Mouse (Mus musculus): ENCODE data around the gene Adgrd1. TPM values are rescaled to one million over a fixed set of nuclear protein-coding genes. Genes with fewer than 3 reads are reported as not detected.

The Adgrd1 gene
- polyA plus RNA-seq, 1 experiment: not detected

DNA sequence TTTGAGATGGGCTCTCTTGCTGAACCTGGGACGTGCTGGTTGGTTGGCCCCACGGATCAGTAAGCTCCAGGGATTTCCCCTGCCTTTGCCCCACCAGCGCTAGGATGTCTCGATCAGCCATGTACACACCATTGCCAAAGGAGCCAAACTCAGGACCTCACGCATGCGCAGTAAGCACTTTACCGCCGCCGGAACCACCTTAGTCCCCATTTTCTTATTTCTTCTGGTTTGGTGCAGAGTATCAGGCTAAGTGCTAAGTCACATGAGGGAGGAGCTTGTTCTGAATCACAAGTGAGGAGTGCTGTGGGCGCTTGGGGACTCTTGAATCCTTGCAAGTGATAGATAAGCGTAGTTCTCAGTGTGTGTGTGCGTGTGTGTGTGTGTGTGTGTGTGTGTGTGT is 31.2 kb upstream of the Adgrd1 start:
- no peak for TF ChIP-seq POLR2A (IDR thresholded peaks at IDR 0.05; ENCODE audit: borderline replicate concordance, low read depth, low read length)
- no peak for TF ChIP-seq CTCF (IDR thresholded peaks at IDR 0.05; ENCODE audit: low read depth, low read length)
- Histone ChIP-seq H3K4me3 (ENCODE audit: insufficient read depth, low read length) (no peak overlapping the region), H3K27ac (ENCODE audit: insufficient read depth, low read depth, low read length) (no peak overlapping the region), H3K4me1 (ENCODE audit: control insufficient read depth, insufficient read depth, low read length) (no peaks in the 10 kb centered on the region)

- H3K27ac ChIP-seq (ENCODE audit: insufficient read depth, low read depth, low read length): no peak overlapping the region
- H3K4me3 ChIP-seq (ENCODE audit: insufficient read depth, low read length): no peak overlapping the region
- TF ChIP-seq POLR2A (IDR thresholded peaks at IDR 0.05; ENCODE audit: borderline replicate concordance, low read depth, low read length) (no peak), CTCF (IDR thresholded peaks at IDR 0.05; ENCODE audit: low read depth, low read length) (no peak)
- H3K4me1 ChIP-seq (ENCODE audit: control insufficient read depth, insufficient read depth, low read length): no peaks in the 10 kb centered on the region
Observed at GRCm38 (mm10) chr5:129065946-129066345, 30.6 kb upstream of the Adgrd1 start.

- Histone ChIP-seq H3K27ac (ENCODE audit: insufficient read depth, low read depth, low read length) (no peak overlapping the region), H3K4me3 (ENCODE audit: insufficient read depth, low read length) (no peak overlapping the region), H3K4me1 (ENCODE audit: control insufficient read depth, insufficient read depth, low read length) (no peaks in the 10 kb centered on the region)
- TF ChIP-seq POLR2A (IDR thresholded peaks at IDR 0.05; ENCODE audit: borderline replicate concordance, low read depth, low read length) (no peak), CTCF (IDR thresholded peaks at IDR 0.05; ENCODE audit: low read depth, low read length) (no peak)
Observed at GRCm38 (mm10) chr5:129066541-129067230, 29.9 kb upstream of the Adgrd1 start.

DNA sequence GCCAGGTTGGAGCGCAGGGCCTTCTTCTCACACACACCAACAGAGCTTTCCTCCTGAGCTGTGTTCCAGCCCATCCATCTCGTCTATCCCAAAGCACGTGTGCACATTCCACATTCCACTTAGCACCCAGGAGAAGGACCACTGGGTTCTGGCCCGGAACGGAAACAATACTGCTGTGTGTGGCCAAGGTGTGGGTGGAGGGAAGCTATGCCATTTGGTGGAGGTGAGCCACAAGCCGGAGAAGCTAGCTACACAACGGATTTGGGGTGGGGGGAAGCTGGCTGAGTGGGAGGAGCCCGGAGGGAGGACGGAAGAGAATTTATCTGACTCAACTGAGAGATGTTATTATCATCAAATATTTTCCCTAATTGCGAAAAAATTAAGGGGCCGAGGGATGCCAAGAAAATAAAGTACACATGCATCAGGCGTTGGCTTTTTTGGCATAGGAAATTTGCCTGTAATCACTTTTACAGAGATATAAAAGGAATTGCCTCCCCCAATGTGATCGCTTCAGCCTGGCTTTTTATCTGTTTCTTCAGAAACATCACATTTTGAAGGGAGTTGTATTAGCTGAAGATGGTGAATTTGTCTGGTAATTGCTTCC is 29.2 kb upstream of the Adgrd1 start:
- TF ChIP-seq POLR2A (IDR thresholded peaks at IDR 0.05; ENCODE audit: borderline replicate concordance, low read depth, low read length) (no peak), CTCF (IDR thresholded peaks at IDR 0.05; ENCODE audit: low read depth, low read length) (no peak)
- Histone ChIP-seq H3K27ac (ENCODE audit: insufficient read depth, low read depth, low read length) (no peak overlapping the region), H3K4me1 (ENCODE audit: control insufficient read depth, insufficient read depth, low read length) (no peaks in the 10 kb centered on the region), H3K4me3 (ENCODE audit: insufficient read depth, low read length) (no peak overlapping the region)

DNA sequence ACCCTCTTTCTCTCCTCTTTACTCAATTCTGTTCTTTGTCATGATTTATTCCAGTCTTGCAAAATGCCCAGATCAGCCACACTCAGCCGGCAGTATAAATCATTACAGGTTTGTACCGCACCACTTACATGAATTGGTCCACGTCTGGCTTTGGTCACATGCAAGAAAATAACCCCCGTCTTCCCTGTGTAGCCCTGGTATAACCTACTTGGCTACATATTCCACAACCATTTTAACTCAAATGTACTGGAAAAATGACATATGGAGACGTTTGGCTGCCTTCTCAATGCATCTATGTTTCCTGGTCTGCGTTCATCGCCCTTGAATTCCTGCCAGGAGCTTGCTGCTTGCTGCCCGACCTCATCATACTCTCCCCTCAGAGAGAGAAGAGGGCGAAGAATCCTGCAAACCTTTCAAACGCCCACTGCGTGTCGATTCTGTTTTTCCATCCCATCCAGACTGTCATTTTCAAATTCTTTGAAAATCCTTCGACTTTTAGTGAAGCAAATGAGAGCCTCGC is 24.7 kb upstream of the Adgrd1 start:
- no peaks in the 10 kb centered on the region for H3K4me1 ChIP-seq (ENCODE audit: control insufficient read depth, insufficient read depth, low read length)
- H3K4me3 ChIP-seq (ENCODE audit: insufficient read depth, low read length): no peak overlapping the region
- TF ChIP-seq CTCF (IDR thresholded peaks at IDR 0.05; ENCODE audit: low read depth, low read length): no peak
- TF ChIP-seq POLR2A (IDR thresholded peaks at IDR 0.05; ENCODE audit: borderline replicate concordance, low read depth, low read length): no peak
- H3K27ac ChIP-seq (ENCODE audit: insufficient read depth, low read depth, low read length): no peak overlapping the region

DNA sequence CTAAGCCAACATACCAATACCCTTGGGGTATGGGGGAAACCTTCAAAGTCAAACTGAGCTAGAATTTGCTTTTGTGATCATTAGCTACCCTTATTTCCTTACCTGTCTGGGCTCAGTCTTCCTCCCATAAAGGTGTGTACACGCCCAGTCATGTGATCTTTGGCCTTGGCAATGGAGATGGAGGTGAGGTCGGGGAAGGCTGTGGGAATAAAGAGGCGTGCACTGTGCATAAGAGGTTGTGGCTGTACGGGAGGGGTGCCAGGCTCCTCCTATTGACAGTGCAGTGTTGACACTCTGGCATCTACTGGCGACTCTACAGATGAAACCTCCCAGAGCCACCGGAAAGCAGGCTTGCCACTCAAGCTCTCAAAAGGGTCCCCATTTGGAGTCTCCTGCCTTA is 23.1 kb upstream of the Adgrd1 start:
- H3K4me1 ChIP-seq (ENCODE audit: control insufficient read depth, insufficient read depth, low read length): no peaks in the 10 kb centered on the region
- no peak overlapping the region for H3K4me3 ChIP-seq (ENCODE audit: insufficient read depth, low read length)
- no peak overlapping the region for H3K27ac ChIP-seq (ENCODE audit: insufficient read depth, low read depth, low read length)
- no peak for TF ChIP-seq CTCF (IDR thresholded peaks at IDR 0.05; ENCODE audit: low read depth, low read length)
- no peak for TF ChIP-seq POLR2A (IDR thresholded peaks at IDR 0.05; ENCODE audit: borderline replicate concordance, low read depth, low read length)

- Histone ChIP-seq H3K4me1 (ENCODE audit: control insufficient read depth, insufficient read depth, low read length) (no peaks in the 10 kb centered on the region), H3K4me3 (ENCODE audit: insufficient read depth, low read length) (no peak overlapping the region), H3K27ac (ENCODE audit: insufficient read depth, low read depth, low read length) (no peak overlapping the region)
- TF ChIP-seq POLR2A (IDR thresholded peaks at IDR 0.05; ENCODE audit: borderline replicate concordance, low read depth, low read length): no peak
- TF ChIP-seq CTCF (IDR thresholded peaks at IDR 0.05; ENCODE audit: low read depth, low read length): no peak
Observed at GRCm38 (mm10) chr5:129076098-129076497, 20.5 kb upstream of the Adgrd1 start.

DNA sequence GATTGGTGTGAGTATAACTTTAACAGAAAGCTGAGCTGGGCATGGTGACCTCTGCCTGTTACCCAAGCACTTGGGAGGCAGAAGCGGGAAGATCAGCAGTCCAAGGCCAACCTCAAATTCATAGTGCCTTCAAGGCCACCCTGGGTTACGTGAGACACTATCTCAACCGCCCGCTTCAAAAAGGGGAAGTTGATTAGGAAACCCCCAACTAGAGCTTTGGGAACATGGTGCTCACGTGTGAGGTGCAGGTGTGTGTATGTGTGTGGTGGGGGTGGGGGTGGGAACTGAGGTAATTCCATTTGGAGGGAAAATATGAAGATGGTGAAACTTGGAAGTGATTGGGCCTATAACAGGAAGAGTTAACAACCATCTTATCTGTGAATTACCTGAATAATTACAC is 19.3 kb upstream of the Adgrd1 start:
- no peak overlapping the region for H3K4me3 ChIP-seq (ENCODE audit: insufficient read depth, low read length)
- H3K27ac ChIP-seq (ENCODE audit: insufficient read depth, low read depth, low read length): no peak overlapping the region
- no peaks in the 10 kb centered on the region for H3K4me1 ChIP-seq (ENCODE audit: control insufficient read depth, insufficient read depth, low read length)
- TF ChIP-seq CTCF (IDR thresholded peaks at IDR 0.05; ENCODE audit: low read depth, low read length) (no peak), POLR2A (IDR thresholded peaks at IDR 0.05; ENCODE audit: borderline replicate concordance, low read depth, low read length) (no peak)

DNA sequence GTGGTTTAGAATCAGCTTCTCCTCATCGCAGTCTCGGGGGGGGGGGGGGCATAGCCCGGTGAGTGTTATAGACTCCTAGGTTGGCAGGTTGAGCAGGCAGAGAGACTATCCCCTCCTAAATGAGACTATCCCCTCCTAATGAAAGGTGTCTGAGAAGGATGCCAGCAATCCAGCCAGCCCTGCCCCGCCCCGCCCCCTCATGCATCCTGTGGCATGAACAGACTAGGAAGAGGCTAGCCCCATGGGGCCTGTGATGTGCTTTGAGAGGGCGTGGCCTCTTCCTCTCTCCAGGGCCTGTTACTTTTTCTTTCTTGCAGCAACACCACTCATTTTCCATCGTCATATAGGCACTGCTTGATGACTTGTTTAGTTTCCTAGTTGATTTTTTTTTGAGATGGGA is 15.0 kb upstream of the Adgrd1 start:
- TF ChIP-seq POLR2A (IDR thresholded peaks at IDR 0.05; ENCODE audit: borderline replicate concordance, low read depth, low read length) (no peak), CTCF (IDR thresholded peaks at IDR 0.05; ENCODE audit: low read depth, low read length) (no peak)
- no peaks in the 10 kb centered on the region for H3K4me1 ChIP-seq (ENCODE audit: control insufficient read depth, insufficient read depth, low read length)
- no peak overlapping the region for H3K27ac ChIP-seq (ENCODE audit: insufficient read depth, low read depth, low read length)
- H3K4me3 ChIP-seq (ENCODE audit: insufficient read depth, low read length): no peak overlapping the region

DNA sequence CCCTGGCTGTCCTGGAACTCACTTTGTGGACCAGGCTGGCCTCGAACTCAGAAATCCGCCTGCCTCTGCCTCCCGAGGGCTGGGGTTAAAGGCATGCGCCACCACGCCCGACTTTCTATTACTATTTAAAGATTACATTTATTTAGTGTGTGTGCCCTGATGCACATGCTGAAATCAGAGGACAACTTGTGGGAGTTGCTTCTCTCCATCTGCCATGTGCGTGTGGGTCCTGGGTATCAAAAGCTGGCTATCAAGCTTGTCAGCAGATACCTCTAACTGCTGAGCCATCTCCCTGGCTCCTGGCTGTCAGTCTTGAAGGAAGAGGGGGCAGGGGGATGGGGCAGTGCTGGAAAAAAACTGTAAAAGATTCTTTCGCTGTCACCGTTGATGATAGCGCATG is 11.4 kb upstream of the Adgrd1 start:
- H3K4me1 ChIP-seq (ENCODE audit: control insufficient read depth, insufficient read depth, low read length): no peaks in the 10 kb centered on the region
- no peak overlapping the region for H3K27ac ChIP-seq (ENCODE audit: insufficient read depth, low read depth, low read length)
- TF ChIP-seq CTCF (IDR thresholded peaks at IDR 0.05; ENCODE audit: low read depth, low read length) (no peak), POLR2A (IDR thresholded peaks at IDR 0.05; ENCODE audit: borderline replicate concordance, low read depth, low read length) (no peak)
- no peak overlapping the region for H3K4me3 ChIP-seq (ENCODE audit: insufficient read depth, low read length)

Data from bone marrow macrophage, adult 2 months (primary cell).